In the genomic region with DNA sequence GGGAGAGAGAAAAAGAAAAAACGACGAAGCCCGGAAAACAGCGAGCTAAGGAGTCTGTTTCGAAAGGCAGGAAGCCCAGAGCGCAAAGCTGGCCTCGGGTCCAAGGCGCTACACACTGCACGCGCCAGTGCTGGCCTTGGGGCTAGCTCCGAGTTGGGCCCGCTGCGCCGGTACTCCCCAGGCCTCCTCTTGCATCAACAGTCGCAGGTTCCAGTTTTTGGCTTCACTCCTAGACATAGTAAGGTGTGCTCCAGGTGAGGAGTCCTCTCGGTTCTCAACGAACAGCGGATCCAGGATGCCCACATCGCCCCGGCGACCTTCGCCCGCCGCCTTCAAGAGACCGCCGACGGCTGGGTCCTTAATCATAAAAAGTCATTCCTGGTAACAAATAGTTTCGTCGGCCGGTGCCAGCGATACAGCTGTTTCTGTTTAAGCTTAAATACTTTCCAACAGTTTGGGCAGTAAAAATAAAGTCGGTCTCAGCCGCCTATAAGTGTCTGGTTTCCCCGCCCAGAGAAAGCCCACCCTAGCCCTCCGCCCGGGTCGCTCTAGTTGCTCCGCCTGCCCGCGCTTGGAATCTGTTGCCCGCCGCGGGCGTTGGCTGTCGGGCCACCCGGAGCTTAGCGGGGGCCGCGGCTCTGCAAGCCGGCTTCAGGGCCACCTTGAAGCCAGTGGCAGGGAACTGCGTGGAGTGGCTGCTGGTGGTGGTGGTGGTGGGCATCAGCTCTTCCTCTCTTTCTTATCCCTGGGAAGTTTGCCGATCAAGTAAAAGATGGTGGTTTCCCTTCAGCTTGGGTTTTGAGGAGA, we compare ENCODE assay signal across 9 mouse cellular contexts. TPM values are rescaled to one million over a fixed set of nuclear protein-coding genes. Genes with fewer than 3 reads are reported as not detected.
A peak's percentile ranks its signal among the peaks of the same experiment; 100 is the strongest.
DNase-seq lines count a peak whose midpoint lies in the region; ATAC-seq and TF ChIP-seq lines count a peak whose summit lies in the region.
"Had no signal": no experiment of that assay in that cellular context is flagged by ENCODE, and none has a peak within 500 bp of the region (broad histone marks: within the 10 kb centered on the region; RNA-seq: fewer than 3 reads in every experiment).

No protein-coding gene starts in this region.

- peaks cover 10% of the 10 kb centered on the region for H3K36me3 ChIP-seq in forebrain, embryonic 10.5 days (replicated peaks)
- H3K36me3 ChIP-seq in forebrain, embryonic 16.5 days (ENCODE audit: control insufficient read depth, insufficient read depth) = no peaks in the 10 kb centered on the region
- peaks cover 10% of the 10 kb centered on the region for H3K36me3 ChIP-seq in megakaryocyte, embryonic 14.5 days (replicated peaks; ENCODE audit: low read length)
- peaks cover 8% of the 10 kb centered on the region for H3K36me3 ChIP-seq in heart, postnatal 0 days (replicated peaks; ENCODE audit: control insufficient read depth, insufficient read depth, low read length)
- H3K36me3 ChIP-seq in neural tube, embryonic 13.5 days = peaks cover 8% of the 10 kb centered on the region

- peak; percentile 54 for DNase-seq in forebrain, embryonic 10.5 days (ENCODE audit: extremely low spot score, low spot score)
- no peak for DNase-seq in heart, postnatal 0 days (ENCODE audit: low spot score)
- no peak for DNase-seq in gastrocnemius, postnatal 36 days
- no peak for DNase-seq in right cerebral cortex, postnatal 4 days

- H3K4me3 ChIP-seq in forebrain, embryonic 10.5 days = peak overlapping the region; percentile 70
- no peak overlapping the region for H3K4me3 ChIP-seq in forebrain, embryonic 16.5 days (replicated peaks; ENCODE audit: low read length)
- H3K4me3 ChIP-seq in megakaryocyte, embryonic 14.5 days (replicated peaks) = peak overlapping the region; percentile 82
- H3K4me3 ChIP-seq in heart, postnatal 0 days (ENCODE audit: low read depth, low read length) = peak overlapping the region; percentile 74
- 0 out of 2 replicates have a peak overlapping the region, but pooled peaks have one; percentile 74 for H3K4me3 ChIP-seq in neural tube, embryonic 13.5 days

- no peak overlapping the region for H3K9ac ChIP-seq in forebrain, embryonic 16.5 days (replicated peaks; ENCODE audit: low read depth, low read length)
- no peak overlapping the region for H3K9ac ChIP-seq in heart, postnatal 0 days (replicated peaks; ENCODE audit: low read depth, low read length)
- H3K9ac ChIP-seq in neural tube, embryonic 13.5 days = no peak overlapping the region

- peaks cover 92% of the 10 kb centered on the region for H3K27me3 ChIP-seq in forebrain, embryonic 10.5 days (ENCODE audit: poor library complexity, severe bottlenecking)
- H3K27me3 ChIP-seq in forebrain, embryonic 16.5 days (replicated peaks; ENCODE audit: control insufficient read depth, insufficient read depth, low read length) = peaks cover 52% of the 10 kb centered on the region
- peaks cover 85% of the 10 kb centered on the region for H3K27me3 ChIP-seq in megakaryocyte, embryonic 14.5 days (replicated peaks)
- H3K27me3 ChIP-seq in heart, postnatal 0 days (ENCODE audit: control insufficient read depth, insufficient read depth, low read length) = peaks cover 64% of the 10 kb centered on the region
- H3K27me3 ChIP-seq in neural tube, embryonic 13.5 days = peaks cover 83% of the 10 kb centered on the region

- no peak for TF ChIP-seq EP300 in heart, postnatal 0 days (IDR thresholded peaks at IDR 0.05; ENCODE audit: low read depth)

- ATAC-seq in forebrain, embryonic 16.5 days = no peak
- no peak for ATAC-seq in megakaryocyte, adult 5-6 weeks (ENCODE audit: poor library complexity, severe bottlenecking)
- ATAC-seq in heart, postnatal 0 days (ENCODE audit: insufficient read depth, low read depth) = no peak
- no peak for ATAC-seq in neural tube, embryonic 13.5 days (ENCODE audit: low read depth)

- peaks cover 95% of the 10 kb centered on the region for H3K4me1 ChIP-seq in forebrain, embryonic 10.5 days
- H3K4me1 ChIP-seq in forebrain, embryonic 16.5 days (replicated peaks; ENCODE audit: control insufficient read depth, insufficient read depth, low read length) = peaks cover 59% of the 10 kb centered on the region
- peaks cover 68% of the 10 kb centered on the region for H3K4me1 ChIP-seq in megakaryocyte, embryonic 14.5 days
- peaks cover 16% of the 10 kb centered on the region for H3K4me1 ChIP-seq in heart, postnatal 0 days (ENCODE audit: control insufficient read depth, insufficient read depth)
- H3K4me1 ChIP-seq in neural tube, embryonic 13.5 days (replicated peaks) = peaks cover 74% of the 10 kb centered on the region

- under 1% methylated on average over 52 of the region's 52 CpGs for WGBS in forebrain, embryonic 10.5 days
- 1% methylated on average over 51 of the region's 52 CpGs for WGBS in forebrain, embryonic 16.5 days
- 3% methylated on average over 52 of the region's 52 CpGs for WGBS in heart, postnatal 0 days
- WGBS in neural tube, embryonic 13.5 days = under 1% methylated on average over 52 of the region's 52 CpGs

- intact Hi-C loops in gastrocnemius, postnatal 36 days (cut with DNase I) = loop anchor here (5.0 kb wide), 1 partner anchor 85 kb away; no protein-coding TSS in a partner anchor

- peak overlapping the region; percentile 94 for H3K27ac ChIP-seq in forebrain, embryonic 10.5 days
- H3K27ac ChIP-seq in forebrain, embryonic 16.5 days (ENCODE audit: low read length) = no peak overlapping the region
- H3K27ac ChIP-seq in heart, postnatal 0 days (ENCODE audit: low read depth) = no peak overlapping the region
- no peak overlapping the region for H3K27ac ChIP-seq in neural tube, embryonic 13.5 days (replicated peaks)

- H3K9me3 ChIP-seq in forebrain, embryonic 10.5 days = no peaks in the 10 kb centered on the region
- no peaks in the 10 kb centered on the region for H3K9me3 ChIP-seq in forebrain, embryonic 16.5 days (ENCODE audit: control insufficient read depth, low read length)
- 0 out of 2 replicates have a peak, but pooled peaks cover 3% of the 10 kb centered on the region for H3K9me3 ChIP-seq in megakaryocyte, embryonic 14.5 days
- H3K9me3 ChIP-seq in heart, postnatal 0 days (replicated peaks; ENCODE audit: control insufficient read depth, low read length) = no peaks in the 10 kb centered on the region
- no peaks in the 10 kb centered on the region for H3K9me3 ChIP-seq in neural tube, embryonic 13.5 days

- no peak overlapping the region for H3K4me2 ChIP-seq in forebrain, embryonic 16.5 days (ENCODE audit: low read length)
- peak overlapping the region; percentile 5; the same call in 1 of the 2 replicates for H3K4me2 ChIP-seq in heart, postnatal 0 days (ENCODE audit: low read depth, low read length)
- no peak overlapping the region for H3K4me2 ChIP-seq in neural tube, embryonic 13.5 days

- TF ChIP-seq CTCF in heart, postnatal 0 days (IDR thresholded peaks at IDR 0.05; ENCODE audit: low read depth) = no peak

RNA-seq across cellular contexts. Expression of a gene that starts 1.9 kb away (rescaled TPM):
- polyA plus RNA-seq in forebrain, embryonic 10.5 days (2016; fragmentation: Nextera tagmentation; extraction: Ambion mirVana) = 9.5 and 11.3 TPM in 2 replicates
- 12.3 and 13.4 TPM in 2 replicates for polyA plus RNA-seq in forebrain, embryonic 16.5 days (2015; fragmentation: Nextera tagmentation; extraction: Ambion mirVana)
- polyA plus RNA-seq in megakaryocyte, embryonic 14.5 days (2012; ENCODE audit: insufficient read depth, low replicate concordance) = 2.7 and 7.4 TPM in 2 replicates
- 3.2 and 5.6 TPM in 2 replicates for total RNA-seq in megakaryocyte, adult 5-6 weeks (2015)
- 3.0 and 3.6 TPM in 2 replicates for total RNA-seq in megakaryocyte, adult 5-6 weeks (2017)
- total RNA-seq in heart, postnatal 0 days (2014; rRNA removed; ENCODE audit: low replicate concordance) = 1.6 and 3.2 TPM in 2 replicates
- polyA plus RNA-seq in heart, postnatal 0 days (2015; fragmentation: Nextera tagmentation; extraction: Ambion mirVana) = 5.1 and 7.0 TPM in 2 replicates
- 7.0 and 8.5 TPM in 2 replicates for polyA plus RNA-seq in neural tube, embryonic 13.5 days (2015; fragmentation: Nextera tagmentation; extraction: Ambion mirVana)
- 1 to 10 TPM; 1.5 to 1.9 TPM for total RNA-seq in gastrocnemius, postnatal 36 days (2021)

RNA-seq across cellular contexts. Expression of a gene that starts 19.9 kb away (rescaled TPM):
- polyA plus RNA-seq in forebrain, embryonic 10.5 days (2016; fragmentation: Nextera tagmentation; extraction: Ambion mirVana) = 115 and 127 TPM in 2 replicates
- polyA plus RNA-seq in forebrain, embryonic 16.5 days (2015; fragmentation: Nextera tagmentation; extraction: Ambion mirVana) = 24.9 and 26.7 TPM in 2 replicates
- polyA plus RNA-seq in megakaryocyte, embryonic 14.5 days (2012; ENCODE audit: insufficient read depth, low replicate concordance) = 0.46 TPM in 1 of 2 replicates, not detected in the other
- 1.5 and 1.6 TPM in 2 replicates for total RNA-seq in megakaryocyte, adult 5-6 weeks (2015)
- total RNA-seq in megakaryocyte, adult 5-6 weeks (2017) = 2.8 TPM in 2 replicates
- 1.8 and 13.0 TPM in 2 replicates for total RNA-seq in heart, postnatal 0 days (2014; rRNA removed; ENCODE audit: low replicate concordance)
- 5.7 and 5.8 TPM in 2 replicates for polyA plus RNA-seq in heart, postnatal 0 days (2015; fragmentation: Nextera tagmentation; extraction: Ambion mirVana)
- 17.4 and 21.4 TPM in 2 replicates for polyA plus RNA-seq in neural tube, embryonic 13.5 days (2015; fragmentation: Nextera tagmentation; extraction: Ambion mirVana)
- 1 to 10 TPM in 1 of 2 experiments, under 1 TPM in 1; 0.79 to 1.1 TPM for total RNA-seq in gastrocnemius, postnatal 36 days (2021)

RNA-seq across cellular contexts. Expression of a gene that starts 43.4 kb away (rescaled TPM):
- 3.3 and 4.6 TPM in 2 replicates for polyA plus RNA-seq in forebrain, embryonic 10.5 days (2016; fragmentation: Nextera tagmentation; extraction: Ambion mirVana)
- polyA plus RNA-seq in forebrain, embryonic 16.5 days (2015; fragmentation: Nextera tagmentation; extraction: Ambion mirVana) = 18.1 and 18.5 TPM in 2 replicates
- polyA plus RNA-seq in megakaryocyte, embryonic 14.5 days (2012; ENCODE audit: insufficient read depth, low replicate concordance) = 49.2 and 111 TPM in 2 replicates
- total RNA-seq in megakaryocyte, adult 5-6 weeks (2015) = 15.3 and 15.5 TPM in 2 replicates
- 18.0 and 18.4 TPM in 2 replicates for total RNA-seq in megakaryocyte, adult 5-6 weeks (2017)
- total RNA-seq in heart, postnatal 0 days (2014; rRNA removed; ENCODE audit: low replicate concordance) = 12.1 and 23.1 TPM in 2 replicates
- polyA plus RNA-seq in heart, postnatal 0 days (2015; fragmentation: Nextera tagmentation; extraction: Ambion mirVana) = 6.8 and 8.2 TPM in 2 replicates
- 14.8 and 16.5 TPM in 2 replicates for polyA plus RNA-seq in neural tube, embryonic 13.5 days (2015; fragmentation: Nextera tagmentation; extraction: Ambion mirVana)
- total RNA-seq in gastrocnemius, postnatal 36 days (2021) = 1 to 10 TPM; 1.6 to 3.0 TPM

RNA-seq across cellular contexts. Expression of a gene that starts 54.7 kb away (rescaled TPM):
- not detected in 2 replicates for polyA plus RNA-seq in forebrain, embryonic 10.5 days (2016; fragmentation: Nextera tagmentation; extraction: Ambion mirVana)
- not detected in 2 replicates for polyA plus RNA-seq in forebrain, embryonic 16.5 days (2015; fragmentation: Nextera tagmentation; extraction: Ambion mirVana)
- not detected in 2 replicates for polyA plus RNA-seq in megakaryocyte, embryonic 14.5 days (2012; ENCODE audit: insufficient read depth, low replicate concordance)
- total RNA-seq in megakaryocyte, adult 5-6 weeks (2015) = not detected in 2 replicates
- total RNA-seq in megakaryocyte, adult 5-6 weeks (2017) = not detected in 2 replicates
- total RNA-seq in heart, postnatal 0 days (2014; rRNA removed; ENCODE audit: low replicate concordance) = not detected in 2 replicates
- polyA plus RNA-seq in heart, postnatal 0 days (2015; fragmentation: Nextera tagmentation; extraction: Ambion mirVana) = not detected in 2 replicates
- polyA plus RNA-seq in neural tube, embryonic 13.5 days (2015; fragmentation: Nextera tagmentation; extraction: Ambion mirVana) = not detected in 2 replicates
- total RNA-seq in gastrocnemius, postnatal 36 days (2021) = not detected
- total RNA-seq: CH12.LX had no signal
